Mouse (Mus musculus) MEL (cell line): ENCODE measurements at regions not wholly inside any gene's neighbourhood (a gene's known extent, or its start where the extent isn't known, plus 50 kb on each side); places are given as distances from the start of the nearest gene placed in this dataset.

ENCODE experiments used
- DNase-seq: peaks from one replicate; pipeline ENCODE4 v3.0.0; 2011; ENCODE audit warnings: low read depth, low spot score
- H3K27ac ChIP-seq: 2 replicates; pipeline ENCODE4 v1.5.1; 2012; ENCODE audit warnings: low read depth, mild to moderate bottlenecking, control low read depth, low read length, moderate library complexity; ENCODE audit not compliant: control insufficient read depth
- H3K27me3 ChIP-seq, 2 experiments: fragments of 150-350 bp in 1 of 2; sonication (generic) in 1 of 2; 2 replicates each; pipeline ENCODE4 v1.6.1; 2012; ENCODE audit warnings: low read length in 2 of 2, mild to moderate bottlenecking in 2 of 2, improper control_type of control experiment in 1 of 2, moderate library complexity in 1 of 2; ENCODE audit not compliant: insufficient read depth in 2 of 2, control insufficient read depth in 1 of 2
- H3K36me3 ChIP-seq, 2 experiments: 2 replicates each; pipeline ENCODE4 v1.6.1; 2012 to 2014; ENCODE audit warnings: low read length in 2 of 2, improper control_type of control experiment in 1 of 2, inconsistent platforms in 1 of 2, mild to moderate bottlenecking in 1 of 2; ENCODE audit not compliant: insufficient read depth in 2 of 2, control insufficient read depth in 1 of 2
- H3K4me1 ChIP-seq, 2 experiments: fragments of 150-350 bp in 1 of 2; sonication (generic) in 1 of 2; 2 replicates each; pipeline ENCODE4 v1.6.1; 2012; ENCODE audit warnings: low read length in 2 of 2, improper control_type of control experiment in 1 of 2, mild to moderate bottlenecking in 1 of 2; ENCODE audit not compliant: insufficient read depth in 2 of 2, control insufficient read depth in 1 of 2
- H3K4me3 ChIP-seq, 2 experiments: fragments of 150-350 bp in 1 of 2; sonication (generic) in 1 of 2; 2 replicates each; pipeline ENCODE4 v1.5.1; 2012; ENCODE audit warnings: low read depth in 2 of 2, low read length in 2 of 2, mild to moderate bottlenecking in 2 of 2, moderate library complexity in 2 of 2, control low read depth in 1 of 2, improper control_type of control experiment in 1 of 2; ENCODE audit not compliant: control insufficient read depth in 1 of 2, insufficient read depth in 1 of 2
- H3K79me2 ChIP-seq: 2 replicates; pipeline ENCODE4 v1.6.1; 2012; ENCODE audit warnings: mild to moderate bottlenecking, low read length, moderate library complexity; ENCODE audit not compliant: control insufficient read depth, poor library complexity, insufficient read depth
- H3K9ac ChIP-seq: 2 replicates; pipeline ENCODE4 v1.6.1; 2012; ENCODE audit warnings: low read depth, mild to moderate bottlenecking, control low read depth, low read length, moderate library complexity; ENCODE audit not compliant: control insufficient read depth, poor library complexity, severe bottlenecking
- H3K9me3 ChIP-seq: fragments of 150-350 bp; sonication (generic); replicated peaks from 2 replicates; pipeline ENCODE4 v1.6.1; 2012; ENCODE audit warnings: mild to moderate bottlenecking, low read length, improper control_type of control experiment, moderate library complexity; ENCODE audit not compliant: insufficient read depth
- BHLHE40 ChIP-seq: IDR thresholded peaks from 2 replicates; pipeline ENCODE4 v1.6.1; 2012; ENCODE audit warnings: low read depth, mild to moderate bottlenecking, inconsistent platforms, low read length, improper control_type of control experiment, borderline replicate concordance
- CHD1 ChIP-seq: IDR thresholded peaks from 2 replicates; pipeline ENCODE4 v1.6.1; 2012; ENCODE audit warnings: low read depth, mild to moderate bottlenecking, inconsistent platforms, low read length, improper control_type of control experiment
- CHD2 ChIP-seq: IDR thresholded peaks from 2 replicates; pipeline ENCODE4 v1.6.1; 2011; ENCODE audit warnings: low read length, improper control_type of control experiment
- CTCF ChIP-seq, 3 experiments: IDR thresholded peaks in 2 of 3; conservative IDR thresholded peaks in 1 of 3; 2 replicates each; pipeline ENCODE4 v1.5.1; 2011 to 2012; ENCODE audit warnings: low read length in 3 of 3, low read depth in 2 of 3, mild to moderate bottlenecking in 2 of 3, improper control_type of control experiment in 1 of 3, inconsistent platforms in 1 of 3, mixed read lengths in 1 of 3, moderate library complexity in 1 of 3; ENCODE audit not compliant: control insufficient read depth in 1 of 3, insufficient read depth in 1 of 3, poor library complexity in 1 of 3, severe bottlenecking in 1 of 3
- ELF1 ChIP-seq: IDR thresholded peaks from 2 replicates; pipeline ENCODE4 v1.6.1; 2014; ENCODE audit warnings: low read depth, mild to moderate bottlenecking, inconsistent platforms, low read length, improper control_type of control experiment, moderate library complexity
- EP300 ChIP-seq, 2 experiments: IDR thresholded peaks; 2 replicates each; pipeline ENCODE4 v1.6.1; 2011; ENCODE audit warnings: improper control_type of control experiment in 2 of 2, low read length in 2 of 2, low read depth in 1 of 2, mild to moderate bottlenecking in 1 of 2
- GABPA ChIP-seq: IDR thresholded peaks from 2 replicates; pipeline ENCODE4 v1.6.1; 2012; ENCODE audit warnings: low read depth, mild to moderate bottlenecking, inconsistent platforms, low read length, improper control_type of control experiment, moderate library complexity
- HCFC1 ChIP-seq: IDR thresholded peaks from 2 replicates; pipeline ENCODE4 v1.6.1; 2012; ENCODE audit warnings: low read depth, mild to moderate bottlenecking, inconsistent platforms, low read length, improper control_type of control experiment, moderate library complexity
- KAT2A ChIP-seq: conservative IDR thresholded peaks from 2 replicates; pipeline ENCODE4 v1.6.1; 2012; ENCODE audit warnings: low read depth, low read length, improper control_type of control experiment, inconsistent platforms
- MAFK ChIP-seq: IDR thresholded peaks from 2 replicates; pipeline ENCODE4 v1.6.1; 2011; ENCODE audit warnings: low read depth, mild to moderate bottlenecking, low read length, improper control_type of control experiment, borderline replicate concordance
- MAX ChIP-seq: IDR thresholded peaks from 2 replicates; pipeline ENCODE4 v1.6.1; 2011; ENCODE audit warnings: low read length, improper control_type of control experiment
- MEF2A ChIP-seq: IDR thresholded peaks from 2 replicates; pipeline ENCODE4 v1.6.1; 2014; ENCODE audit warnings: low read depth, mild to moderate bottlenecking, inconsistent platforms, low read length, improper control_type of control experiment; ENCODE audit not compliant: poor library complexity, insufficient replicate concordance, severe bottlenecking; ENCODE audit errors: extremely low read depth
- MXI1 ChIP-seq: IDR thresholded peaks from 2 replicates; pipeline ENCODE4 v1.6.1; 2011; ENCODE audit warnings: mild to moderate bottlenecking, low read depth, low read length, improper control_type of control experiment
- NELFE ChIP-seq: IDR thresholded peaks from 2 replicates; pipeline ENCODE4 v1.6.1; 2011; ENCODE audit warnings: low read depth, low read length, improper control_type of control experiment
- NRF1 ChIP-seq: IDR thresholded peaks from 2 replicates; pipeline ENCODE4 v1.6.1; 2014; ENCODE audit warnings: low read depth, mild to moderate bottlenecking, inconsistent platforms, low read length, improper control_type of control experiment, moderate library complexity; ENCODE audit not compliant: poor library complexity, insufficient read depth, severe bottlenecking
- POLR2AphosphoS2 ChIP-seq: IDR thresholded peaks from 2 replicates; pipeline ENCODE4 v1.6.1; 2011; ENCODE audit warnings: low read length, improper control_type of control experiment
- SIN3A ChIP-seq: IDR thresholded peaks from 2 replicates; pipeline ENCODE4 v1.6.1; 2012; ENCODE audit warnings: low read length, improper control_type of control experiment, inconsistent platforms
- TAL1 ChIP-seq: IDR thresholded peaks from 2 replicates; pipeline ENCODE4 v1.6.1; 2012; ENCODE audit warnings: mild to moderate bottlenecking, inconsistent platforms, low read length, moderate library complexity, mixed read lengths
- TCF12 ChIP-seq: IDR thresholded peaks from 2 replicates; pipeline ENCODE4 v1.6.1; 2014; ENCODE audit warnings: low read depth, mild to moderate bottlenecking, inconsistent platforms, low read length, improper control_type of control experiment, moderate library complexity
- USF1 ChIP-seq: IDR thresholded peaks from 2 replicates; pipeline ENCODE4 v1.6.1; 2014; ENCODE audit warnings: low read depth, mild to moderate bottlenecking, inconsistent platforms, low read length, improper control_type of control experiment, moderate library complexity
- USF2 ChIP-seq, 2 experiments: IDR thresholded peaks; 2 replicates each; pipeline ENCODE4 v1.6.1; 2011 to 2012; ENCODE audit warnings: improper control_type of control experiment in 2 of 2, low read length in 2 of 2, borderline replicate concordance in 1 of 2, inconsistent platforms in 1 of 2, low read depth in 1 of 2, mild to moderate bottlenecking in 1 of 2; ENCODE audit not compliant: insufficient read depth in 1 of 2
- ZKSCAN1 ChIP-seq: IDR thresholded peaks from 2 replicates; pipeline ENCODE4 v1.6.1; 2012; ENCODE audit warnings: low read depth, mild to moderate bottlenecking, inconsistent platforms, low read length, improper control_type of control experiment, moderate library complexity

GRCm38 (mm10) chr17:62464994-62465393, 416.1 kb downstream of the Efna5 start:
- DNase-seq = no peak
- no peaks in the 10 kb centered on the region for H3K4me1 ChIP-seq
- no peaks in the 10 kb centered on the region for H3K27me3 ChIP-seq
- no peak overlapping the region for H3K4me3 ChIP-seq
- TF ChIP-seq KAT2A = no peak
- TF ChIP-seq CHD2 = no peak
- TF ChIP-seq ZKSCAN1 = no peak
- TF ChIP-seq, all 39 proteins: peak for 0
- H3K27ac ChIP-seq = no peak overlapping the region
- no peaks in the 10 kb centered on the region for H3K79me2 ChIP-seq
- H3K9ac ChIP-seq = no peak overlapping the region
- H3K9me3 ChIP-seq = no peaks in the 10 kb centered on the region
- no peaks in the 10 kb centered on the region for H3K36me3 ChIP-seq

- no peak for TF ChIP-seq BHLHE40
- TF ChIP-seq POLR2AphosphoS2 = no peak
- H3K36me3 ChIP-seq = no peaks in the 10 kb centered on the region
- no peak overlapping the region for H3K27ac ChIP-seq
- H3K4me1 ChIP-seq = no peaks in the 10 kb centered on the region
- no peak for DNase-seq
- no peaks in the 10 kb centered on the region for H3K27me3 ChIP-seq
- no peak overlapping the region for H3K4me3 ChIP-seq
- no peaks in the 10 kb centered on the region for H3K9me3 ChIP-seq
- H3K79me2 ChIP-seq = no peaks in the 10 kb centered on the region
- H3K9ac ChIP-seq = no peak overlapping the region
Observed at GRCm38 (mm10) chr17:62464228-62464627, 416.9 kb downstream of the Efna5 start.

- Histone ChIP-seq H3K9ac (no peak overlapping the region), H3K4me3 (no peak overlapping the region), H3K9me3 (no peaks in the 10 kb centered on the region), H3K4me1 (no peaks in the 10 kb centered on the region), H3K27ac (no peak overlapping the region), H3K27me3 (no peaks in the 10 kb centered on the region), H3K36me3 (no peaks in the 10 kb centered on the region)
- DNase-seq = no peak
- no peak for TF ChIP-seq ELF1
- no peak for TF ChIP-seq TCF12
- no peak for TF ChIP-seq SIN3A
- no peak for TF ChIP-seq NRF1
- TF ChIP-seq GABPA = no peak
- no peak for TF ChIP-seq USF2 (IDR thresholded peaks at IDR 0.05; ENCODE audit: borderline replicate concordance in 1 of 2, insufficient read depth in 1 of 2, low read depth in 1 of 2, low read length in 2 of 2)
- no peak for TF ChIP-seq EP300 (IDR thresholded peaks at IDR 0.05; ENCODE audit: low read depth in 1 of 2, low read length in 2 of 2)
- no peak for TF ChIP-seq MAFK
- TF ChIP-seq MEF2A = no peak
- no peak for TF ChIP-seq HCFC1
- no peak for TF ChIP-seq USF1
- TF ChIP-seq CTCF (IDR thresholded peaks at IDR 0.05 in 2 of 3, conservative IDR thresholded peaks at IDR 0.05 in 1 of 3; ENCODE audit: control insufficient read depth in 1 of 3, insufficient read depth in 1 of 3, low read depth in 2 of 3, low read length in 3 of 3, poor library complexity in 1 of 3, severe bottlenecking in 1 of 3) = no peak
- no peak for TF ChIP-seq CHD1
- TF ChIP-seq CHD2 = no peak
- TF ChIP-seq TAL1 = no peak
- TF ChIP-seq NELFE = no peak
- no peak for TF ChIP-seq MAX
- TF ChIP-seq MXI1 = no peak
- TF ChIP-seq, all 39 proteins: peak for 0
- no peaks in the 10 kb centered on the region for H3K79me2 ChIP-seq
Observed at GRCm38 (mm10) chr17:62461304-62462245, 419.5 kb downstream of the Efna5 start.
